Mouse (Mus musculus) forebrain, embryonic 11.5 days (tissue): ENCODE data around the gene Tmem219. TPM values are rescaled to one million over a fixed set of nuclear protein-coding genes. Genes with fewer than 3 reads are reported as not detected.
A peak's percentile ranks its signal among the peaks of the same experiment; 100 is the strongest.

Experiments
- ATAC-seq: fragments of 200-750 bp; cut with Nextera tagmentation; replicated peaks from 2 replicates; pipeline ENCODE4 v1.8.0; 2017; ENCODE audit warnings: moderate TSS enrichment; ENCODE audit not compliant: low FRiP score
- DNase-seq: peaks from one replicate; pipeline ENCODE4 v3.0.0-alpha.2; 2017; ENCODE audit warnings: low spot score
- H3K27ac ChIP-seq: fragments of 300-500 bp; sonication (generic); 2 replicates; pipeline ENCODE4 v1.5.1; 2014; ENCODE audit warnings: low read depth, low read length
- H3K27me3 ChIP-seq: fragments of 300-500 bp; sonication (generic); 2 replicates; pipeline ENCODE4 v1.6.1; 2014; ENCODE audit warnings: mild to moderate bottlenecking, low read length, mixed read lengths; ENCODE audit not compliant: control insufficient read depth, insufficient read depth
- H3K36me3 ChIP-seq: fragments of 300-500 bp; sonication (generic); 2 replicates; pipeline ENCODE4 v1.6.1; 2014; ENCODE audit warnings: mild to moderate bottlenecking, low read length, moderate library complexity, mixed read lengths; ENCODE audit not compliant: control insufficient read depth, insufficient read depth
- H3K4me1 ChIP-seq: fragments of 300-500 bp; sonication (generic); replicated peaks from 2 replicates; pipeline ENCODE4 v1.6.1; 2014; ENCODE audit warnings: low read length, mixed read lengths; ENCODE audit not compliant: control insufficient read depth, insufficient read depth
- H3K4me2 ChIP-seq: fragments of 300-500 bp; sonication (generic); 2 replicates; pipeline ENCODE4 v1.6.1; 2014; ENCODE audit warnings: low read depth, mild to moderate bottlenecking, low read length, moderate library complexity, mixed read lengths; ENCODE audit not compliant: severe bottlenecking
- H3K4me3 ChIP-seq: fragments of 300-500 bp; sonication (generic); 2 replicates; pipeline ENCODE4 v1.5.1; 2014; ENCODE audit warnings: low read depth, low read length
- H3K9ac ChIP-seq: fragments of 300-500 bp; sonication (generic); 2 replicates; pipeline ENCODE4 v1.6.1; 2014; ENCODE audit warnings: low read length
- H3K9me3 ChIP-seq: fragments of 300-500 bp; sonication (generic); 2 replicates; pipeline ENCODE4 v1.6.1; 2016; ENCODE audit warnings: low read length, mixed read lengths; ENCODE audit not compliant: control insufficient read depth
- WGBS: fragments of 180-500 bp; shearing (Covaris S2); extraction: QIAGEN DNeasy Blood & Tissue Kit; methylation state at CpG from one replicate; pipeline ENCODE4 v1.1.7; 2014; 5-methylcytosine and 5-hydroxymethylcytosine counted together
- polyA plus RNA-seq: library from polyadenylated mRNA; unstranded; fragments of >200 nt; fragmentation: Nextera tagmentation; extraction: Ambion mirVana; gene quantifications from 2 replicates; pipeline ENCODE4 v1.2.1, GENCODE M21; 2014

Gene Tmem219
- 21.3 and 24.4 TPM in 2 replicates for polyA plus RNA-seq

GRCm38 (mm10) chr7:126922624-126923060 lies at the start of gene Tmem219:
Gene Tmem219 (minus strand): TSS chr7:126922917.
- 44% methylated on average over 5 of the region's 5 CpGs for WGBS
- Histone ChIP-seq H3K27me3 (no peaks in the 10 kb centered on the region), H3K9ac (peak within 1 kb of the TSS; percentile 49; the same call in 1 of the 2 replicates), H3K4me1 (no peaks in the 10 kb centered on the region), H3K4me2 (peak within 1 kb of the TSS; percentile 6; the same call in 1 of the 2 replicates), H3K4me3 (no peak within 1 kb of the TSS; the same call in 1 of the 2 replicates), H3K27ac (peak within 1 kb of the TSS; percentile 0; the same call in 1 of the 2 replicates), H3K9me3 (no peaks in the 10 kb centered on the region), H3K36me3 (no peaks in the 10 kb centered on the region)
- DNase-seq = no peak
- ATAC-seq = peak; percentile 55; the same call in 1 of the 2 replicates

- no peaks in the 10 kb centered on the region for H3K36me3 ChIP-seq
- no peak overlapping the region for H3K9ac ChIP-seq
- peaks cover 5% of the 10 kb centered on the region for H3K27me3 ChIP-seq
- H3K4me1 ChIP-seq = no peaks in the 10 kb centered on the region
- no peaks in the 10 kb centered on the region for H3K9me3 ChIP-seq
- no peak overlapping the region for H3K4me3 ChIP-seq
- H3K4me2 ChIP-seq = no peak overlapping the region
- 51% methylated on average over 6 of the region's 6 CpGs for WGBS
- no peak for DNase-seq
- ATAC-seq = no peak
- H3K27ac ChIP-seq = no peak overlapping the region
Observed at GRCm38 (mm10) chr7:126967361-126967760, 44.6 kb upstream of the Tmem219 start.

- Histone ChIP-seq H3K9ac (no peak overlapping the region), H3K4me1 (no peaks in the 10 kb centered on the region), H3K4me2 (no peak overlapping the region), H3K9me3 (no peaks in the 10 kb centered on the region), H3K4me3 (no peak overlapping the region), H3K27ac (no peak overlapping the region), H3K27me3 (peaks cover 8% of the 10 kb centered on the region), H3K36me3 (no peaks in the 10 kb centered on the region)
- WGBS = 81% methylated on average over 3 of the region's 3 CpGs
- ATAC-seq (no peak), DNase-seq (no peak)
Observed at GRCm38 (mm10) chr7:126965568-126965967, 42.9 kb upstream of the Tmem219 start.

- H3K27me3 ChIP-seq = peaks cover 8% of the 10 kb centered on the region
- no peaks in the 10 kb centered on the region for H3K36me3 ChIP-seq
- no peak overlapping the region for H3K27ac ChIP-seq
- DNase-seq (no peak), ATAC-seq (no peak)
- 28% methylated on average over 19 of the region's 19 CpGs for WGBS
- H3K9me3 ChIP-seq = no peaks in the 10 kb centered on the region
- H3K4me3 ChIP-seq = no peak overlapping the region
- H3K9ac ChIP-seq = no peak overlapping the region
- peak overlapping the region; percentile 26; the same call in 1 of the 2 replicates for H3K4me2 ChIP-seq
- no peaks in the 10 kb centered on the region for H3K4me1 ChIP-seq
Observed at GRCm38 (mm10) chr7:126963548-126964286, 41.0 kb upstream of the Tmem219 start.

GRCm38 (mm10) chr7:126961965-126962364 lies 39.2 kb upstream of the Tmem219 start:
- Histone ChIP-seq H3K36me3 (no peaks in the 10 kb centered on the region), H3K9ac (no peak overlapping the region), H3K4me1 (no peaks in the 10 kb centered on the region), H3K4me3 (no peak overlapping the region), H3K4me2 (no peak overlapping the region), H3K27ac (no peak overlapping the region), H3K27me3 (peaks cover 8% of the 10 kb centered on the region), H3K9me3 (no peaks in the 10 kb centered on the region)
- DNase-seq (no peak), ATAC-seq (no peak)
- 89% methylated on average over 4 of the region's 4 CpGs for WGBS

GRCm38 (mm10) chr7:126961095-126961494 lies 38.4 kb upstream of the Tmem219 start:
- no peak for ATAC-seq
- Histone ChIP-seq H3K9me3 (no peaks in the 10 kb centered on the region), H3K27me3 (peaks cover 8% of the 10 kb centered on the region), H3K4me3 (no peak overlapping the region), H3K4me1 (no peaks in the 10 kb centered on the region), H3K4me2 (no peak overlapping the region), H3K27ac (no peak overlapping the region), H3K36me3 (no peaks in the 10 kb centered on the region), H3K9ac (no peak overlapping the region)
- 86% methylated on average over 5 of the region's 5 CpGs for WGBS
- DNase-seq = no peak

GRCm38 (mm10) chr7:126959780-126960179 lies 37.1 kb upstream of the Tmem219 start:
- H3K4me1 ChIP-seq = no peaks in the 10 kb centered on the region
- DNase-seq (no peak), ATAC-seq (no peak)
- no peak overlapping the region for H3K4me3 ChIP-seq
- H3K9me3 ChIP-seq = no peaks in the 10 kb centered on the region
- H3K27me3 ChIP-seq = peaks cover 8% of the 10 kb centered on the region
- no peak overlapping the region for H3K9ac ChIP-seq
- H3K27ac ChIP-seq = no peak overlapping the region
- H3K4me2 ChIP-seq = no peak overlapping the region
- 83% methylated on average over 9 of the region's 9 CpGs for WGBS
- H3K36me3 ChIP-seq = no peaks in the 10 kb centered on the region

GRCm38 (mm10) chr7:126955125-126955524 lies 32.4 kb upstream of the Tmem219 start:
- no peak overlapping the region for H3K4me3 ChIP-seq
- DNase-seq = no peak
- WGBS = 62% methylated on average over 3 of the region's 3 CpGs

GRCm38 (mm10) chr7:126952646-126953045 lies 29.9 kb upstream of the Tmem219 start:
- H3K9ac ChIP-seq = no peak overlapping the region
- WGBS = 3% methylated on average over 8 of the region's 8 CpGs
- no peaks in the 10 kb centered on the region for H3K9me3 ChIP-seq
- H3K4me2 ChIP-seq = no peak overlapping the region
- ATAC-seq (no peak), DNase-seq (no peak)
- peaks cover 7% of the 10 kb centered on the region; the same call in 1 of the 2 replicates for H3K4me1 ChIP-seq
- H3K4me3 ChIP-seq = no peak overlapping the region
- peaks cover 20% of the 10 kb centered on the region for H3K27me3 ChIP-seq
- no peaks in the 10 kb centered on the region for H3K36me3 ChIP-seq
- no peak overlapping the region for H3K27ac ChIP-seq

More at GRCm38 (mm10) chr7:126955125-126955524, 32.4 kb upstream of the Tmem219 start:
- Histone ChIP-seq H3K4me1 (peaks cover 6% of the 10 kb centered on the region; the same call in 1 of the 2 replicates), H3K36me3 (no peaks in the 10 kb centered on the region), H3K27ac (no peak overlapping the region), H3K4me2 (no peak overlapping the region), H3K27me3 (peaks cover 17% of the 10 kb centered on the region), H3K9me3 (no peaks in the 10 kb centered on the region), H3K9ac (no peak overlapping the region)
- no peak for ATAC-seq
